Mouse (Mus musculus): ENCODE data around the gene Ifit3b. TPM values are rescaled to one million over a fixed set of nuclear protein-coding genes. Genes with fewer than 3 reads are reported as not detected.
"Not testable (repeated sequence)": the region's sequence is repeated elsewhere in the genome, so short reads cannot be mapped to it uniquely, and the experiment has no call there.

The Ifit3b gene
- total RNA-seq (2014; fragmentation: Nextera tagmentation) (not detected in 2 replicates), total RNA-seq (2017) (0.06 TPM in 1 of 2 replicates, not detected in the other), polyA plus RNA-seq (2012) (not detected in 2 replicates)

DNA sequence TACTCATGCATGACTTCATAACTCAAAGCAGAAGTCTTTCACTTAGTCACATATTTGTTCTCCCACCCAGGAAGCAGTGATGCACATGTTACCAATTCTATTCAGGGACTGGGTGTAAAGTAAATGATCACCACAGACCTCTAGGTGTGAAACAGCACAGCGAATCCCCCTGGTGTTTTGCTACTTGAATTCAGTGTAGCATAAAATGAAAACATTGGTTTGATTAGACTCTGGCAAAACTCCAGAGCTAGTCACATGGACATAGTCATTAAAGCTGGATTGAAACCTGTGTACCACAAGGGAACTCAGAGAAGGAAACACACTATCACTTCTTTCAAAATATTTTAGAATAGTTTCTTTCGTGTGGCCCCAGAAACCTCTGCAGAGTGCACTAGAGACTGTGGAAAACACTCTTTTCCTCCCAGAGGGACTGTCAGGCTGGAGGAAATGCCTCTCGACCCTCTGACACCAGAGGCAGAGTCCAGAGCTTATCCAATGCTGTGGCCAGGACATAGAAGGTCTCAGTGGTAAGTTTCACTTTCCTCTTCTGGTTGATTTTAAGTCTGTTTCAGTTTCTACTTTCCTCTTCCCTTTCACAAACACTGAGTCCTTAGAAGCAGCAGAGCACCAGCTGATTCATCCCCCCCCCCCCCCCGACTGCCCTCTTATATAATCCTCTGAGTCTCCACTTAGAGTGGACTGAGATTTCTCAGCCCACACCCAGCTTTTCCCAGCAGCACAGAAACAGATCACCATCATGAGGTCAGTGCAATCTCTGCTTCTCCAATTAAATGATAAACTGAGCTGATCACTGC is at the start of gene Ifit3b:
TSS of gene Ifit3b (plus strand) at position 734 of the 815 bp plus-strand sequence.
- H3K4me3 ChIP-seq (ENCODE audit: low read depth, low read length); H3K9me3 ChIP-seq (replicated peaks); H3K4me1 ChIP-seq (ENCODE audit: insufficient read depth, low read depth, low read length); DNase-seq (ENCODE audit: low spot score); H3K27me3 ChIP-seq (ENCODE audit: insufficient read depth, low read length); H3K36me3 ChIP-seq (replicated peaks); ATAC-seq (ENCODE audit: extremely low read depth, insufficient number of reproducible peaks, low FRiP score, poor library complexity, severe bottlenecking): not testable (repeated sequence)

DNA sequence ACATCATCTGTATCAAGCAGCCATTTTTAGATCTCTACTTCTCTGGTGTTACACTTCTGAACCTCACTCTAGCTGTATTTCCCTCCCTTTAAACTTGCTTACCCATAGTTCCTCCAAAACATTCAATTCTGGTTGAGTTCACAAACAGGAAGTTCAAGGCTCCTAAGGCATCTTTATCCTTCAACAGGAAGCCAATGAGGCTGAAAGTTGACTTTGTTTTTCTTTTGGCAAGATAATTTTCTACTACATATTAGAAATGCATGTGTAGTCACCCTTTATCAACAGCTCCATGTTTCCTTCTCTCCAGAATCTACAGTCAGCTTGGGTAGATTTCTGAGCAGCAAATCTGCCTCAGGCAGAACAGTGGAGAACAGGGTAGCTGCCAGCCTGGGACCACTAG is 45.2 kb upstream of the Ifit3b start:
- TF ChIP-seq TAL1 (conservative IDR thresholded peaks at IDR 0.05; ENCODE audit: low read depth, low read length) (no peak), POLR2AphosphoS5 (IDR thresholded peaks at IDR 0.05; ENCODE audit: insufficient replicate concordance, low read depth, low read length) (no peak), GATA1 (IDR thresholded peaks at IDR 0.05; ENCODE audit: borderline replicate concordance, low read length) (no peak), CTCF (IDR thresholded peaks at IDR 0.05; ENCODE audit: low read depth, low read length) (no peak), GATA2 (IDR thresholded peaks at IDR 0.05; ENCODE audit: borderline replicate concordance, low read depth, low read length) (no peak)
- no peaks in the 10 kb centered on the region for H3K9me3 ChIP-seq (replicated peaks)
- no peaks in the 10 kb centered on the region for H3K4me1 ChIP-seq (ENCODE audit: insufficient read depth, low read depth, low read length)
- no peaks in the 10 kb centered on the region for H3K36me3 ChIP-seq (replicated peaks)
- H3K27me3 ChIP-seq (ENCODE audit: insufficient read depth, low read length): no peaks in the 10 kb centered on the region
- no peak overlapping the region for H3K4me3 ChIP-seq (ENCODE audit: low read depth, low read length)
- ATAC-seq (ENCODE audit: extremely low read depth, insufficient number of reproducible peaks, low FRiP score, poor library complexity, severe bottlenecking) (no peak), DNase-seq (ENCODE audit: low spot score) (no peak)

DNA sequence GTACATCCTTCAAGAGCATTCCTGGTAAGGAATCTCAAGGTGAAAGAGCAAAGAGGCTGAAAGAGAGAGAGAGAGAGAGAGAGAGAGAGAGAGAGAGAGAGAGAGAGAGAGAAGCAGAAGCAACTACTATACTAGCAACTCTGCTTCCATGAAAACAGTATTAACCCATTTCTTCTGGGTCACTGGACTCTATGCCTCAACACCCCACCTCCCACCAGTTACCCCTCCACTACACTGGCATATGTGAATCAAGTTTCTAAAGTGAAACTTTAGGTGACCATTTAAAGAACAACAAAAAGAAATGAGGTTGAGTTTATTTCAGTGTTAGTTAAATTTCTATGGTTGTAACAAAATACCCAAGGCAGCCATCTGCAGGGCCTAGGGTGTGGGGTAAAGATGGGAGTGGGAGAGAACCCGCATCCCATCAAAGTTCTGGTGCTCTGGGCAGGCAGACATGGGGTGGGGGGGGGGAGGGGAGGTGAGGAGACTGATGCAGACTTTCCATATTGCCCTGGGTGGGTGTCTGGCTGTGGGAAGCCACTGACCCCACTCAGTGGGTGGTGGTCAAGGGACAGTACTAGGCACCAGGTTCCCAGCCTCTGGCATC is 41.5 kb upstream of the Ifit3b start:
- no peak overlapping the region for H3K4me3 ChIP-seq (ENCODE audit: low read depth, low read length)
- TF ChIP-seq GATA1 (IDR thresholded peaks at IDR 0.05; ENCODE audit: borderline replicate concordance, low read length) (no peak), CTCF (IDR thresholded peaks at IDR 0.05; ENCODE audit: low read depth, low read length) (no peak), POLR2AphosphoS5 (IDR thresholded peaks at IDR 0.05; ENCODE audit: insufficient replicate concordance, low read depth, low read length) (no peak), GATA2 (IDR thresholded peaks at IDR 0.05; ENCODE audit: borderline replicate concordance, low read depth, low read length) (no peak), TAL1 (conservative IDR thresholded peaks at IDR 0.05; ENCODE audit: low read depth, low read length) (no peak)
- no peaks in the 10 kb centered on the region for H3K36me3 ChIP-seq (replicated peaks)
- no peak for DNase-seq (ENCODE audit: low spot score)
- no peak for ATAC-seq (ENCODE audit: extremely low read depth, insufficient number of reproducible peaks, low FRiP score, poor library complexity, severe bottlenecking)
- H3K27me3 ChIP-seq (ENCODE audit: insufficient read depth, low read length): 0 out of 2 replicates have a peak, but pooled peaks cover 3% of the 10 kb centered on the region
- H3K4me1 ChIP-seq (ENCODE audit: insufficient read depth, low read depth, low read length): no peaks in the 10 kb centered on the region
- H3K9me3 ChIP-seq (replicated peaks): no peaks in the 10 kb centered on the region

DNA sequence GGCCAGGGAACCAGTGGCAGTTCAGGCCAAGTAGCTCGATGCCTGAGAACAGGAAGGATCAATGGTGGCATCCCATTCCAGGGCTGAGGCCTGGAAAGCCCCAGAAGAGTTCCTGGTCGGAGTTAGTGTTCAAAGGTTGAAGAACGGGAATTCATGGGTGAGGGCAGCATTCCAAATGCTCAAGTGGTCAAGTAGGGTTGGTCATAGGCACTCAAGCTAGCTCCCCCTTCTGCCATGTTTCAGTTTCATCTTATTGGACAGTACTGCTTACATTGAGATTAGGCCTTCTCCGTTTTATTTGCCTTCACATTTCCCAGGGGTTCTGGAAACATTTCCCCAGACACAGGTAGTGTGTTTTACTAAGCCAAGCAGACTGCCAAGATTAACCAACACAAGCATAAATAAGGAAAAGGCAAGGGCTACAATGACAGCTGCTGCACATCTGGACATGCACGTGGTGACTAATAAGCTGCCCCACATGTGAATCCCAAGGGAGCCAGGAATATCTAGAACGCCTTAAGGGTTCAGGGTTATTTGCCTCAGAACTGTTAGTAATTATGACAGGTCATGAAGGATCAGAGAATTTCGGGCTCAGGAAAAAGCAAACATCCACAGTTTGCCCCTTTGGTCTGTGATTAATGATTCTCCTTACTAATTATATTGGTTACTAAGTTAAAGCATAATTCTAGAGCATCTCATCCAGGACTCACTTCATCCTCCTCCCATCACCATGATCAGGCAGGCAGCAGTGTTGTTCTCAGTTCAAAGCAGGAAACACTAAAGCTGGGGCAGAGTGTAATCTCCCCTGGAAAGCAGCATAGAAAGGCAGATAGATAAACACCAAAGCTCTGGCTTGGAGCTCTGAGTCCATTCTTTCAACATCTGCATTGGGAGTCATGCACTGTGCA is 38.5 kb upstream of the Ifit3b start:
- no peak for ATAC-seq (ENCODE audit: extremely low read depth, insufficient number of reproducible peaks, low FRiP score, poor library complexity, severe bottlenecking)

DNA sequence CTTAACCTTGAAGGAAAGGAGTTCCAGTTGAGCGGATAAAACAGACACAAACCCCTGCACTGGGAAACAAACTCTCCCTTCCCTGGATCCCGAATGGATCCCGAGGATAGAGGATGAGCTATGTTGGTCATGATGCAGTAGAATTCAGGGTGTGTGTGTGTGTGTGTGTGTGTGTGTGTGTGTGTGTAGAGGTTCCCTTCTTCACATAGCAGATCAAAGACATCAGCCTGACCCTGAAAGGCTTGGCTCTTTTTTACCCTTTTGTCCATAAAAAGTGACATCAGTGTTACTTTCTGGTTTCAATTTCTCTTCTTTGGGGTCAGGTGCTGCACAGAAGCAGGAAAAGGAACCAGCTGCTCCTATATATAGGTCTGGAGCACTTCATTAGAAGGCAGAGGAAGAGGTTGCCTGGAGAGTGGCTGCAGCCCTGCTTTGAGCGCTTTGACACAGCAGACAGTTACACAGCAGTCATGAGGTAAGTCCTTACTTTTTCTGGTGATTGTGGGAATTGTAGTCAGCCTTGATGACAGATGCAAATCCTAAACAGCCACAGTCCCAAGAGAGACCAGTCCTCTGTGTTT is 37.8 kb upstream of the Ifit3b start:
- ATAC-seq (ENCODE audit: extremely low read depth, insufficient number of reproducible peaks, low FRiP score, poor library complexity, severe bottlenecking) (no peak), DNase-seq (ENCODE audit: low spot score) (no peak)
- Histone ChIP-seq H3K4me1 (ENCODE audit: insufficient read depth, low read depth, low read length) (no peaks in the 10 kb centered on the region), H3K27me3 (ENCODE audit: insufficient read depth, low read length) (peaks cover 3% of the 10 kb centered on the region), H3K9me3 (replicated peaks) (no peaks in the 10 kb centered on the region), H3K4me3 (ENCODE audit: low read depth, low read length) (no peak overlapping the region), H3K36me3 (replicated peaks) (no peaks in the 10 kb centered on the region)
- no peak for TF ChIP-seq GATA1 (IDR thresholded peaks at IDR 0.05; ENCODE audit: borderline replicate concordance, low read length)
- no peak for TF ChIP-seq POLR2AphosphoS5 (IDR thresholded peaks at IDR 0.05; ENCODE audit: insufficient replicate concordance, low read depth, low read length)
- TF ChIP-seq CTCF (IDR thresholded peaks at IDR 0.05; ENCODE audit: low read depth, low read length): no peak
- TF ChIP-seq GATA2 (IDR thresholded peaks at IDR 0.05; ENCODE audit: borderline replicate concordance, low read depth, low read length): no peak
- no peak for TF ChIP-seq TAL1 (conservative IDR thresholded peaks at IDR 0.05; ENCODE audit: low read depth, low read length)

More for the DNA sequence above, 38.5 kb upstream of the Ifit3b start:
- TF ChIP-seq GATA1 (IDR thresholded peaks at IDR 0.05; ENCODE audit: borderline replicate concordance, low read length) (no peak), TAL1 (conservative IDR thresholded peaks at IDR 0.05; ENCODE audit: low read depth, low read length) (no peak), GATA2 (IDR thresholded peaks at IDR 0.05; ENCODE audit: borderline replicate concordance, low read depth, low read length) (no peak), CTCF (IDR thresholded peaks at IDR 0.05; ENCODE audit: low read depth, low read length) (no peak), POLR2AphosphoS5 (IDR thresholded peaks at IDR 0.05; ENCODE audit: insufficient replicate concordance, low read depth, low read length) (no peak)
- H3K4me1 ChIP-seq (ENCODE audit: insufficient read depth, low read depth, low read length): no peaks in the 10 kb centered on the region
- no peaks in the 10 kb centered on the region for H3K9me3 ChIP-seq (replicated peaks)
- peaks cover 3% of the 10 kb centered on the region for H3K27me3 ChIP-seq (ENCODE audit: insufficient read depth, low read length)
- no peak for DNase-seq (ENCODE audit: low spot score)
- H3K4me3 ChIP-seq (ENCODE audit: low read depth, low read length): no peak overlapping the region
- H3K36me3 ChIP-seq (replicated peaks): no peaks in the 10 kb centered on the region

Measured in G1E (cell line).